ENCODE assay signal across 13 mouse cellular contexts in the genomic region with DNA sequence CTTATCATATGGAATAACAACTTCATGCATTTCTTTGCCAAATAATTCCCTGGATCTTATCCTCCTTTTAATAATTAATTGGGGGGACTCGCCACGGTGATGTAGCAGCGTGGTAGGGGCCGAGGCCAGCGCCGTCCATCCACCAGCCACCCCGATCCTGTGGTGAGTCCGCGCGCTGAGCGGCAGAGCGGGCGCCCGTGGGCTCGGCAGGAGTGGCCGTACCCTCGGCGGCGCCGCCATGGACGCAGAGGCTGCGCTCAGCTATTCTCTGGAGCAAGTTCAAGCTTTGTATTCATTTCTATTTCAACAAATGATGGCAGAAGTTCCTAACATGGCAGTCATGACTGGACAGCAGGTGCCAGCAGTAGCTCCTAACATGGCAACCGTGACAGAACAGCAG. TPM values are rescaled to one million over a fixed set of nuclear protein-coding genes. Genes with fewer than 3 reads are reported as not detected.
"Had no signal": no experiment of that assay in that cellular context is flagged by ENCODE, and none has a peak within 500 bp of the region (broad histone marks: within the 10 kb centered on the region; RNA-seq: fewer than 3 reads in every experiment).

No protein-coding gene starts in this region.

RNA-seq across cellular contexts. Expression of gene Cyp2d12, which starts 38.7 kb away (rescaled TPM):
- total RNA-seq: common myeloid progenitor, adult 5-6 weeks; forebrain, postnatal 0 days; gastrocnemius, adult 18-20 months; gastrocnemius, adult 2 months; gastrocnemius, adult 8-10 months; gastrocnemius, postnatal 10 days; gastrocnemius, postnatal 14 days; gastrocnemius, postnatal 25 days; gastrocnemius, postnatal 36 days; gastrocnemius, postnatal 4 days; heart, adult 18-20 months; heart, adult 2 months; heart, adult 8-10 months had no signal
